Mouse (Mus musculus): ENCODE data around the gene Sytl2. TPM values are rescaled to one million over a fixed set of nuclear protein-coding genes. Genes with fewer than 3 reads are reported as not detected.

Gene Sytl2
- total and polyA plus RNA-seq, 2 experiments from 2014 or later: 7.3 to 11.4 TPM

DNA sequence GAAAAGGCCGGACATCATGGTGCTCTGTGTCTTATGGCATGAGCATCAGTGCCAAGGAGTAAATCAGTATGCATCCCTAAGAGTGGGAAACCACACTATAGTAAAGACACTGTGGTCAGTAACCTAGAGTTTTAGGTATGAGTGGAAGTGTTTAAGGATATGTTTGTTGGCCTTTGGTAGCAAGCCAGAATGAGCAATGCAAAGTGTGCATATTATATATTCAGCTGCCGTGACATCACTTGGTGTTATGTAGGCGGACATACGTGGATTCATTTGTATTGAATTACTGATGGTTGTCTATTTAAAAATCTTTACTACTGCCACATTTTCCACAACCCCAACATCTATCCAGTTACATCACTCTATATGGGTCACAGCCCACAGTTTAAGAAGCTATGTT, 23.1 kb downstream of the Sytl2 start:
- no peak for DNase-seq (ENCODE audit: low spot score)
- Histone ChIP-seq H3K9ac (replicated peaks; ENCODE audit: low read length) (no peak overlapping the region), H3K4me1 (ENCODE audit: insufficient read depth, low read length) (no peaks in the 10 kb centered on the region), H3K4me2 (ENCODE audit: low read depth, low read length) (no peak overlapping the region), H3K4me3 (ENCODE audit: low read length) (no peak overlapping the region), H3K27ac (no peak overlapping the region), H3K9me3 (ENCODE audit: low read length) (no peaks in the 10 kb centered on the region), H3K27me3 (ENCODE audit: insufficient read depth, low read length) (no peaks in the 10 kb centered on the region), H3K36me3 (ENCODE audit: insufficient read depth, low read length) (no peaks in the 10 kb centered on the region)
- WGBS: 91% methylated on average over 4 of the region's 4 CpGs
- no peak for ATAC-seq
- TF ChIP-seq CTCF (IDR thresholded peaks at IDR 0.05; ENCODE audit: low read depth): no peak

DNA sequence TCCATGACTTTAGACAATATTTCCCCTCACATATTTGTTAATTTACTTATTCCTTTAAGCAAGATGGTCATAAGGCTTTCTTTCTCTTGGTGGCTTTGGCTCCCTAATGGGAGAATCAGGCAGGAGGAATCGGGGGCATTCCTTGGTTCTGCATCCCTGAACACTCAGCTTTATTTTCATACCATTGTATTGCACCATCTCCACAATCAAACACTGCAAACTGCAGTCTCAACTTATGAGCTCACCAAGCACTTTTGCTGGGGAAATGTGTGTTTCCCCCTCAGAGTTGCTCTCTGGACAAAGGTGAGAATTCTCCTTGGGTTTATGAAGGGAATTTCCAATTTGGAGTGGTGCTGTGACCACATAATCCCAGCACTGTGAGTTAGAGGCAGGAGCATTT, 28.1 kb downstream of the Sytl2 start:
- WGBS: 73% methylated on average over 1 of the region's 1 CpGs
- no peaks in the 10 kb centered on the region for H3K4me1 ChIP-seq (ENCODE audit: insufficient read depth, low read length)
- H3K27ac ChIP-seq: no peak overlapping the region
- H3K9ac ChIP-seq (replicated peaks; ENCODE audit: low read length): no peak overlapping the region
- no peaks in the 10 kb centered on the region for H3K36me3 ChIP-seq (ENCODE audit: insufficient read depth, low read length)
- DNase-seq (ENCODE audit: low spot score): no peak
- no peak overlapping the region for H3K4me2 ChIP-seq (ENCODE audit: low read depth, low read length)
- no peak overlapping the region for H3K4me3 ChIP-seq (ENCODE audit: low read length)
- H3K9me3 ChIP-seq (ENCODE audit: low read length): no peaks in the 10 kb centered on the region
- no peak for TF ChIP-seq CTCF (IDR thresholded peaks at IDR 0.05; ENCODE audit: low read depth)
- no peak for ATAC-seq
- no peaks in the 10 kb centered on the region for H3K27me3 ChIP-seq (ENCODE audit: insufficient read depth, low read length)

DNA sequence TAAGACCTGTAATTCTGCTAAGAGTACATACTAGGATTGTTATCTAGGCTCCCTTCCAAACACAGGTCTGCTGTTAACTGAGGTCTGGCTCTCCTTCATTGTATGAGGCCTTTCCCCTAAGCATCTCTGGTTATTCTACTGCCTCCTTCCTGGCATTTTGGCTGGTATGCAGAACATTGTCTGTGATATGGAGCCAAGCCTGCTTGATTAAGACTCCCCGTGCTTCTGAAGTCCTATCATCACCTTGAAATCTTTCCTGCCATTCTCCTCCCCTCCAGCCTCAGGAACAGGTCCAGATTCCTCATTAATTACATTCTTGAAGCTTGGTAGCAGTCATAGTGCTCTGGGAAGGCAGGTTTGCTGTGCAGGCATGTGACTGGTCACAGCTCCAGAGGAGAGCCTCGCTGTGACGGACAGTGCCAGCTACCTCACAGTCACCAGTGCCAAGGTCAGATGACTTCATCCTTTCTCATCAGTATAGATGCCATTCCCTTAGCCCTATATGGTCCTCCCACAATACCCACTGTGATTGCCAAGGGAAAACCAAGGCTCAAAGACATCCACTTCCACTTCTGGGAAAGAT, 30.5 kb downstream of the Sytl2 start:
- Histone ChIP-seq H3K4me3 (ENCODE audit: low read length) (no peak overlapping the region), H3K4me2 (ENCODE audit: low read depth, low read length) (no peak overlapping the region), H3K9me3 (ENCODE audit: low read length) (no peaks in the 10 kb centered on the region), H3K27me3 (ENCODE audit: insufficient read depth, low read length) (no peaks in the 10 kb centered on the region), H3K9ac (replicated peaks; ENCODE audit: low read length) (no peak overlapping the region), H3K4me1 (ENCODE audit: insufficient read depth, low read length) (no peaks in the 10 kb centered on the region), H3K27ac (no peak overlapping the region), H3K36me3 (ENCODE audit: insufficient read depth, low read length) (no peaks in the 10 kb centered on the region)
- ATAC-seq: no peak
- no peak for TF ChIP-seq CTCF (IDR thresholded peaks at IDR 0.05; ENCODE audit: low read depth)
- 87% methylated on average over 3 of the region's 3 CpGs for WGBS
- DNase-seq (ENCODE audit: low spot score): no peak

DNA sequence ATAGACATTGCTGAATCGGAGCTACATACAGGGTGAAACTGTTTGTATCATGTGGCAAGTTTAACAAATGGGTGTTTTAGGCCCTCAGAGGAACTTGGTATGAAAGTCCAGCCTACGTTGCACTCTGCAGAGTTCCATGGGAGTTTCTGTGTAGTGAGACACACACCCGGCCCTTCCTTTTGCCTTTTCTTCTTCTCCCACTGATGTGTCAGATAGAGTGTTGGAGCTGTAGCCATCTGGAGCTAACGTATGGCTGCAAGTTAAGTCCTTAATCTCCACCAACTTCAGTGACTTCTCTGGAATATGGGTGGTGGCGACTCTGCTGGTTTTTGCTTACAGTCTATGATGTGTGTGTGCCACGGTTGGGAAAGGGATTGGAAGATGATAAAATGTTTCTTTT, 32.3 kb downstream of the Sytl2 start:
- H3K36me3 ChIP-seq (ENCODE audit: insufficient read depth, low read length): no peaks in the 10 kb centered on the region
- H3K9me3 ChIP-seq (ENCODE audit: low read length): no peaks in the 10 kb centered on the region
- TF ChIP-seq CTCF (IDR thresholded peaks at IDR 0.05; ENCODE audit: low read depth): no peak
- no peaks in the 10 kb centered on the region for H3K27me3 ChIP-seq (ENCODE audit: insufficient read depth, low read length)
- no peak for DNase-seq (ENCODE audit: low spot score)
- no peak overlapping the region for H3K4me3 ChIP-seq (ENCODE audit: low read length)
- no peak overlapping the region for H3K4me2 ChIP-seq (ENCODE audit: low read depth, low read length)
- ATAC-seq: no peak
- no peaks in the 10 kb centered on the region for H3K4me1 ChIP-seq (ENCODE audit: insufficient read depth, low read length)
- no peak overlapping the region for H3K27ac ChIP-seq
- 92% methylated on average over 6 of the region's 6 CpGs for WGBS
- no peak overlapping the region for H3K9ac ChIP-seq (replicated peaks; ENCODE audit: low read length)

DNA sequence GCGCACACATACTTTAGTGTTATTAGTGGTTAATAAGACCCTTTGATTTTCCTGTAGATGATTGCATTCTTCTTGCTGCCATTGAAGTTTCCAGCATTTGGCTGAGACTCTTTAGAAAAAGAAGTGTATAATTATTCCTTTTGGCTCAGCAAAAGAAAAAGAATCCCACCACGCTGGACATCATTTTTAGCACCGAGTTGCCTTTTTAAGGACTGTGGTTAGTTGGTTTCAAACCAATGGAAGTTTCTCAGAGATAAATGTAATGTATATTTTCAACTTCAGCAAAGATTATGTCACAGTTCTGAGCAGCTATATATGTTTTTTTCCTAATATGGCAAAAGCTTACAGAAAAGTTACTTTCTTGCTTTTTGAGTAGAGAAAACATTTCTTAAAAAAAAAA, 32.8 kb downstream of the Sytl2 start:
- H3K4me2 ChIP-seq (ENCODE audit: low read depth, low read length): no peak overlapping the region
- no peak for ATAC-seq
- H3K27ac ChIP-seq: no peak overlapping the region
- no peaks in the 10 kb centered on the region for H3K36me3 ChIP-seq (ENCODE audit: insufficient read depth, low read length)
- no peaks in the 10 kb centered on the region for H3K4me1 ChIP-seq (ENCODE audit: insufficient read depth, low read length)
- H3K4me3 ChIP-seq (ENCODE audit: low read length): no peak overlapping the region
- H3K9me3 ChIP-seq (ENCODE audit: low read length): no peaks in the 10 kb centered on the region
- WGBS: 88% methylated on average over 3 of the region's 3 CpGs
- DNase-seq (ENCODE audit: low spot score): no peak
- no peak for TF ChIP-seq CTCF (IDR thresholded peaks at IDR 0.05; ENCODE audit: low read depth)
- no peaks in the 10 kb centered on the region for H3K27me3 ChIP-seq (ENCODE audit: insufficient read depth, low read length)
- no peak overlapping the region for H3K9ac ChIP-seq (replicated peaks; ENCODE audit: low read length)

DNA sequence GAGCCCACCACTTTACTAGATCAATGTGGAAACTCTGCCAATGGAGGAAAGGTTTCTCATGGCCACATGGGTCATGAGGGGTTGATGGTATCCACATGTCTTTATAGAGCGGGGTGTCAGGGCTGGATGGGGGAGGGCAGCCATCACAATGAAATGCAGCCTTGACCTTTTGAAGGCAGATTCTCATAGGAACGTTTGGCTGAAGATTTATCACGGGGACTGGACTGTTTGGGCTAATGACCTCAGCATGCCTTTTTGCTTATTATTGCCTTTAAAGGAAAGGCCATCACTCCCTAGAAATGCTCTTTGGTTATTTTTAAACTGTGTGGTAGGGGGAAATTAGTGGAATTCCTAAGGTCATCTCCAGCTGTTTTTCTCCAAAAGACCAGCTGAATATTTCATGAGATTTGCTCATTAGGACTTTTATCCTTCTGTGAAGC, 33.7 kb downstream of the Sytl2 start:
- no peaks in the 10 kb centered on the region for H3K36me3 ChIP-seq (ENCODE audit: insufficient read depth, low read length)

DNA sequence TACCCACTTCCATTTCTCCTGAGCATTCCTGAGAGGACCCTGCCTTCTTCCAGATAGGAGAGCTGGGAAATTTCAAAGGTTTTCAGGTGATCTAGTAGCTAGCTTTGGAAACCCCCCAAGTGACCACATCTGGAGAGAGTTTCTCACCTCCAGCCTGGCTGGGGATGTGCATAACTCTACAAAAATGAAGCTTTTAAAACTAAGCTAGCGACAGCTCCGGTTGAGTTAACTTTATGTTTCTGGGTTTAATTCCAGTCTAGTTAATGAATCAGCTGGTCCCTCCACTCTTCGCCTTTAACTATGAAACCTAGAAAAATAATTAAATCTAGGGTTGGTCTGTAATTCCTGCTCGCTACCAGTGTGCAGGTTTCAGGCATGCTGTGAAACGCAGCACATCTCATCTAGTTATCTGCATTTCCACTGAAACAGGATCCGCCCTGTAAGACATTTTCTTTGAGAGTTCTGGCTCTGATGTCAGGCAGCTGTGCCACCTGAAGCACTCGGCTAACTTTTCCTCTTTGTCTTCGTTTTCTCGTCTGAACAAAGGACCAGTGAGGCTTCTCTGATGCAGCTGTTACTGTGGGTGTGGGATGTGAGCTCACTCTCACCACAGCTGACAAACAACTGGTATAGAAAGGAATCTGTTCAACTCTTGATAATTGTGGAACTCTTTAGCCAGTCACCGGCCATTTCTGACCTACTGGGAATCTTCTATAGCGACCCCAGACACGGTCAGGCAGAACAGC, 39.3 kb downstream of the Sytl2 start:
- no peak for ATAC-seq
- H3K4me1 ChIP-seq (ENCODE audit: insufficient read depth, low read length): no peaks in the 10 kb centered on the region
- H3K27me3 ChIP-seq (ENCODE audit: insufficient read depth, low read length): no peaks in the 10 kb centered on the region
- no peaks in the 10 kb centered on the region for H3K9me3 ChIP-seq (ENCODE audit: low read length)
- H3K4me2 ChIP-seq (ENCODE audit: low read depth, low read length): no peak overlapping the region
- H3K36me3 ChIP-seq (ENCODE audit: insufficient read depth, low read length): no peaks in the 10 kb centered on the region
- no peak for DNase-seq (ENCODE audit: low spot score)
- no peak overlapping the region for H3K4me3 ChIP-seq (ENCODE audit: low read length)
- TF ChIP-seq CTCF (IDR thresholded peaks at IDR 0.05; ENCODE audit: low read depth): no peak
- WGBS: 48% methylated on average over 12 of the region's 12 CpGs
- no peak overlapping the region for H3K9ac ChIP-seq (replicated peaks; ENCODE audit: low read length)
- H3K27ac ChIP-seq: no peak overlapping the region

More for the DNA sequence above, 33.7 kb downstream of the Sytl2 start:
- no peak overlapping the region for H3K4me2 ChIP-seq (ENCODE audit: low read depth, low read length)
- H3K9ac ChIP-seq (replicated peaks; ENCODE audit: low read length): no peak overlapping the region
- no peaks in the 10 kb centered on the region for H3K9me3 ChIP-seq (ENCODE audit: low read length)
- WGBS: 31% methylated on average over 3 of the region's 3 CpGs
- DNase-seq (ENCODE audit: low spot score): no peak
- no peaks in the 10 kb centered on the region for H3K27me3 ChIP-seq (ENCODE audit: insufficient read depth, low read length)
- no peak for ATAC-seq
- H3K27ac ChIP-seq: no peak overlapping the region
- no peak for TF ChIP-seq CTCF (IDR thresholded peaks at IDR 0.05; ENCODE audit: low read depth)
- H3K4me3 ChIP-seq (ENCODE audit: low read length): no peak overlapping the region
- no peaks in the 10 kb centered on the region for H3K4me1 ChIP-seq (ENCODE audit: insufficient read depth, low read length)

Measured in hindbrain, postnatal 0 days (tissue).